Mouse (Mus musculus): Measurements from ENCODE around the gene Txnrd2.

GRCm38 (mm10) chr16:18458661-18459060 lies 32.5 kb downstream of the Txnrd2 start:
- TF ChIP-seq CTCF (IDR thresholded peaks at IDR 0.05; ENCODE audit: insufficient read depth, low read depth, low read length) (no peak), POLR2A (IDR thresholded peaks at IDR 0.05; ENCODE audit: insufficient read depth, low read depth, low read length) (no peak)

Measured in olfactory bulb, adult 2 months (tissue).